Mouse (Mus musculus) forebrain, embryonic 12.5 days (tissue): ENCODE data around the gene Pspn. TPM values are rescaled to one million over a fixed set of nuclear protein-coding genes. Genes with fewer than 3 reads are reported as not detected.

Source experiments
- ATAC-seq: fragments of 200-750 bp; cut with Nextera tagmentation; 2 replicates; pipeline ENCODE4 v1.8.0; 2017; ENCODE audit warnings: moderate TSS enrichment; ENCODE audit not compliant: low FRiP score
- H3K27ac ChIP-seq: fragments of 300-500 bp; sonication (generic); 2 replicates; pipeline ENCODE4 v1.5.1; 2016; ENCODE audit warnings: mild to moderate bottlenecking
- H3K27me3 ChIP-seq: fragments of 300-500 bp; sonication (generic); 2 replicates; pipeline ENCODE4 v1.6.1; 2016; ENCODE audit warnings: mild to moderate bottlenecking
- H3K36me3 ChIP-seq: fragments of 300-500 bp; sonication (generic); replicated peaks from 2 replicates; pipeline ENCODE4 v1.6.1; 2016; ENCODE audit warnings: mild to moderate bottlenecking
- H3K4me1 ChIP-seq: fragments of 300-500 bp; sonication (generic); 2 replicates; pipeline ENCODE4 v1.6.1; 2016
- H3K4me2 ChIP-seq: fragments of 300-500 bp; sonication (generic); 2 replicates; pipeline ENCODE4 v1.6.1; 2016; ENCODE audit warnings: mild to moderate bottlenecking, moderate library complexity
- H3K4me3 ChIP-seq: fragments of 300-500 bp; sonication (generic); replicated peaks from 2 replicates; pipeline ENCODE4 v1.5.1; 2016; ENCODE audit warnings: mild to moderate bottlenecking
- H3K9ac ChIP-seq: fragments of 300-500 bp; sonication (generic); 2 replicates; pipeline ENCODE4 v1.6.1; 2016; ENCODE audit warnings: mild to moderate bottlenecking
- H3K9me3 ChIP-seq: fragments of 300-500 bp; sonication (generic); 2 replicates; pipeline ENCODE4 v1.6.1; 2016
- WGBS: fragments of 180-500 bp; shearing (Covaris S2); methylation state at CpG from one replicate; pipeline ENCODE4 v1.1.7; 2016; 5-methylcytosine and 5-hydroxymethylcytosine counted together
- polyA plus RNA-seq: library from polyadenylated mRNA; unstranded; fragments of >200 nt; fragmentation: Nextera tagmentation; extraction: Ambion mirVana; gene quantifications from 2 replicates; pipeline ENCODE4 v1.2.1, GENCODE M21; 2016

The Pspn gene
- polyA plus RNA-seq, 1 experiment from 2014 or later: 0.61 TPM

DNA sequence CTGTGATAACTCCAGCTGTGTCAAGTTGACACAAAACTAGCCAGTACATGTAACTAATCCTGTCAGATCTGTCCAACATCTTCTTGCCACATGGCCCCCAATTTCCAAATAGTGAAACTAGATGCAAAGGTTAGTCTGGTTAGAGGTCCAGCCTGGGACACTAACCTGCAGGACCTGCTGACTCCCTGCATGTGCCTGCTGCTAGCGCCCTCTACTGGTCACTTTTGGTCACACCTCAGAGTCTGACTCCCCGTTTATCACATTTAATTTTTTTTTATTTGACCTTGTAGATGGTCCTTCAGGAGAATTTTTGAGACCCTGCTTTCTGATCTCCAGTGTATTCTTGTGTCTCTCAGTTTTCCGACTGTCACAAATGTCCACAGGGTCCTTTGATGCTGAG is 48.9 kb downstream of the Pspn start:
- H3K27me3 ChIP-seq: no peaks in the 10 kb centered on the region

More for the DNA sequence above, 48.9 kb downstream of the Pspn start:
- H3K4me3 ChIP-seq: no peak overlapping the region
- H3K9ac ChIP-seq: no peak overlapping the region
- ATAC-seq: no peak
- no peaks in the 10 kb centered on the region for H3K4me1 ChIP-seq
- H3K4me2 ChIP-seq: no peak overlapping the region
- H3K9me3 ChIP-seq: no peaks in the 10 kb centered on the region
- WGBS: 20% methylated on average over 3 of the region's 3 CpGs
- H3K27ac ChIP-seq: no peak overlapping the region
- H3K36me3 ChIP-seq: no peaks in the 10 kb centered on the region

Other genes starting within 250 kb of the Pspn start
- 3.2 and 5.9 TPM in 2 replicates for gene Nrtn, start 242.5 kb downstream of the Pspn start, polyA plus RNA-seq
- 46.6 and 49.4 TPM in 2 replicates for gene Dus3l, start 235.3 kb downstream of the Pspn start, polyA plus RNA-seq
- 1.2 and 1.3 TPM in 2 replicates for gene Prr22, start 229.8 kb downstream of the Pspn start, polyA plus RNA-seq
- gene Rfx2, start 169.0 kb downstream of the Pspn start, polyA plus RNA-seq: 7.2 and 7.8 TPM in 2 replicates
- not detected in 2 replicates for gene Acsbg2, start 125.6 kb downstream of the Pspn start, polyA plus RNA-seq
- gene 1700061G19Rik, start 124.5 kb downstream of the Pspn start, polyA plus RNA-seq: 0.50 and 0.59 TPM in 2 replicates
- gene Mllt1, start 64.6 kb downstream of the Pspn start, polyA plus RNA-seq: 87.6 and 97.8 TPM in 2 replicates
- not detected in 2 replicates for gene Acer1, start 17.9 kb downstream of the Pspn start, polyA plus RNA-seq
- 129 and 141 TPM in 2 replicates for gene Clpp, start 9.7 kb downstream of the Pspn start, polyA plus RNA-seq
- 30.0 and 34.9 TPM in 2 replicates for gene Alkbh7, start 2.7 kb downstream of the Pspn start, polyA plus RNA-seq
- gene Gtf2f1, start 11.3 kb upstream of the Pspn start, polyA plus RNA-seq: 80.9 and 81.8 TPM in 2 replicates
- gene Gm17949, start 11.5 kb upstream of the Pspn start, polyA plus RNA-seq: 0.45 and 0.64 TPM in 2 replicates
- gene Khsrp, start 31.5 kb upstream of the Pspn start, polyA plus RNA-seq: 62.8 and 70.7 TPM in 2 replicates
- gene Slc25a41, start 41.6 kb upstream of the Pspn start, polyA plus RNA-seq: not detected in 2 replicates
- gene Crb3, start 59.1 kb upstream of the Pspn start, polyA plus RNA-seq: 1.3 and 2.5 TPM in 2 replicates
- 20.3 and 21.3 TPM in 2 replicates for gene Slc25a23, start 59.8 kb upstream of the Pspn start, polyA plus RNA-seq
- gene Dennd1c, start 78.5 kb upstream of the Pspn start, polyA plus RNA-seq: 5.2 and 5.9 TPM in 2 replicates
- gene Tubb4a, start 87.8 kb upstream of the Pspn start, polyA plus RNA-seq: 121 and 145 TPM in 2 replicates
- gene Tnfsf9, start 105.3 kb upstream of the Pspn start, polyA plus RNA-seq: 8.7 and 9.2 TPM in 2 replicates
- gene Cd70, start 149.8 kb upstream of the Pspn start, polyA plus RNA-seq: not detected in 2 replicates
- 0.13 TPM in 1 of 2 replicates, not detected in the other for gene Tnfsf14, start 194.2 kb upstream of the Pspn start, polyA plus RNA-seq
- gene C3, start 228.1 kb upstream of the Pspn start, polyA plus RNA-seq: 0.04 and 0.14 TPM in 2 replicates
- gene Gpr108, start 248.4 kb upstream of the Pspn start, polyA plus RNA-seq: 20.1 and 20.9 TPM in 2 replicates
- 26.2 and 27.1 TPM in 2 replicates for gene Trip10, start 249.4 kb upstream of the Pspn start, polyA plus RNA-seq